Mouse (Mus musculus) neural tube, embryonic 12.5 days (tissue): Measurements from ENCODE around the gene Atl3. TPM values are rescaled to one million over a fixed set of nuclear protein-coding genes. Genes with fewer than 3 reads are reported as not detected.
A peak's percentile ranks its signal among the peaks of the same experiment; 100 is the strongest.

Source experiments
- ATAC-seq: fragments of 200-750 bp; cut with Nextera tagmentation; 2 replicates; pipeline ENCODE4 v1.8.0; 2017; ENCODE audit warnings: low read depth, mild to moderate bottlenecking, moderate TSS enrichment, moderate library complexity; ENCODE audit not compliant: low FRiP score
- H3K27ac ChIP-seq: fragments of 300-500 bp; sonication (generic); 2 replicates; pipeline ENCODE4 v1.5.1; 2016
- H3K27me3 ChIP-seq: fragments of 300-500 bp; sonication (generic); replicated peaks from 2 replicates; pipeline ENCODE4 v1.6.1; 2016; ENCODE audit warnings: mild to moderate bottlenecking
- H3K36me3 ChIP-seq: fragments of 300-500 bp; sonication (generic); 2 replicates; pipeline ENCODE4 v1.6.1; 2016; ENCODE audit warnings: mild to moderate bottlenecking
- H3K4me1 ChIP-seq: fragments of 300-500 bp; sonication (generic); 2 replicates; pipeline ENCODE4 v1.6.1; 2016
- H3K4me2 ChIP-seq: fragments of 300-500 bp; sonication (generic); replicated peaks from 2 replicates; pipeline ENCODE4 v1.6.1; 2016; ENCODE audit warnings: mild to moderate bottlenecking
- H3K4me3 ChIP-seq: fragments of 300-500 bp; sonication (generic); 2 replicates; pipeline ENCODE4 v1.5.1; 2016
- H3K9ac ChIP-seq: fragments of 300-500 bp; sonication (generic); 2 replicates; pipeline ENCODE4 v1.6.1; 2016; ENCODE audit warnings: mild to moderate bottlenecking
- H3K9me3 ChIP-seq: fragments of 300-500 bp; sonication (generic); 2 replicates; pipeline ENCODE4 v1.6.1; 2016; ENCODE audit warnings: mild to moderate bottlenecking
- WGBS: fragments of 180-500 bp; shearing (Covaris S2); methylation state at CpG from one replicate; pipeline ENCODE4 v1.1.7; 2016; 5-methylcytosine and 5-hydroxymethylcytosine counted together
- polyA plus RNA-seq: library from polyadenylated mRNA; unstranded; fragments of >200 nt; fragmentation: Nextera tagmentation; extraction: Ambion mirVana; gene quantifications from 2 replicates; pipeline ENCODE4 v1.2.1, GENCODE M21; 2016

Gene Atl3
- 7.3 and 8.3 TPM in 2 replicates for polyA plus RNA-seq

- H3K9ac ChIP-seq: peak within 1 kb of the TSS; percentile 68
- no peaks in the 10 kb centered on the region for H3K27me3 ChIP-seq
- no peak for ATAC-seq
- no peaks in the 10 kb centered on the region for H3K9me3 ChIP-seq
- peak within 1 kb of the TSS; percentile 92 for H3K27ac ChIP-seq
- H3K4me1 ChIP-seq: peaks cover 4% of the 10 kb centered on the region
- 33% methylated on average over 31 of the region's 31 CpGs for WGBS
- peak within 1 kb of the TSS; percentile 77 for H3K4me2 ChIP-seq
- no peaks in the 10 kb centered on the region for H3K36me3 ChIP-seq
- H3K4me3 ChIP-seq: peak within 1 kb of the TSS; percentile 67
These were observed at the start of gene Atl3 for GRCm38 (mm10) chr19:7493352-7494186. Gene Atl3 (plus strand): TSS chr19:7494040.

DNA sequence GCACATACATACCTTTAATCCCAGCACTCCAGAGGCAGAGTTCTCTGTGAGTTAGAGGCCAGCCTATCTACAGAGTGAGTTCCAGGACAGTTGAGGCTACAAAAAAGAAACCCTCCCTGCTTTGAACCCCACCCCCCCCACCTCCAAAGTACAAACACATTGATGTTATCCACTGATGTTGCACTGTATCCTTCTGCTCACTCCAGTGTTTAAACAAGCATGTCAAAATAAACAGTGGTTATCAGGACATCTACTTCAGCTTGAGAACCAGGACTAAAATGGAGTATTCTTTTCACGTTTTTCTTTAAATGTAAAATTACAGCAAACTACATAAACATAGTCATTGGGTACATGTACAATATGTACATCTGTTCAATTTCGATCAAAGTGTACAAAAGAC is 48.7 kb upstream of the Atl3 start:
- peaks cover 3% of the 10 kb centered on the region; the same call in 1 of the 2 replicates for H3K4me1 ChIP-seq
- H3K27me3 ChIP-seq: no peaks in the 10 kb centered on the region
- H3K36me3 ChIP-seq: peaks cover 13% of the 10 kb centered on the region; the same call in 1 of the 2 replicates
- H3K9ac ChIP-seq: no peak overlapping the region
- ATAC-seq: no peak
- H3K4me2 ChIP-seq: no peak overlapping the region
- WGBS: 97% methylated on average over 2 of the region's 2 CpGs
- no peak overlapping the region for H3K4me3 ChIP-seq
- H3K9me3 ChIP-seq: no peaks in the 10 kb centered on the region
- no peak overlapping the region for H3K27ac ChIP-seq

DNA sequence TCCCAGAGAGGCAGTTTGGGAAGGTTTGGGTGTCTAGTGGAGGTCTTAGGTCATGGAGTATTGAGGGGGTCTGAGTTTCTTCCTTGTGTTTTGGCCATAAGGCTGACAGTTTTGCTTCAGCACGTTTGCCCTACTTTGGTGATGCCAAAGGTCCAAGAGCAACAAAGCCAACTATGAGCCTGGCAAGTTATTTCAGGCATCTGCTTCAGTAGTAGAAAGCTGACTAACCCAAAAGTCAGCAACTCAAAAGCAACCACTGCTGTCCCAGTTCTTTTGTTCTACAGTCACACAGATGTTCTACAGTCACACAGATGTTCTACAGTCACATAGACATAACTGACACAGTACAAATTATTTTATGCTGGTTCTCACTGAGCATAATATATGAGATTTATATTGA is 48.2 kb upstream of the Atl3 start:
- H3K9ac ChIP-seq: no peak overlapping the region
- 75% methylated on average over 1 of the region's 1 CpGs for WGBS
- H3K4me1 ChIP-seq: peaks cover 3% of the 10 kb centered on the region; the same call in 1 of the 2 replicates
- no peak for ATAC-seq
- no peak overlapping the region for H3K4me3 ChIP-seq
- no peak overlapping the region for H3K4me2 ChIP-seq
- H3K9me3 ChIP-seq: no peaks in the 10 kb centered on the region
- no peak overlapping the region for H3K27ac ChIP-seq
- peaks cover 13% of the 10 kb centered on the region; the same call in 1 of the 2 replicates for H3K36me3 ChIP-seq
- H3K27me3 ChIP-seq: no peaks in the 10 kb centered on the region

DNA sequence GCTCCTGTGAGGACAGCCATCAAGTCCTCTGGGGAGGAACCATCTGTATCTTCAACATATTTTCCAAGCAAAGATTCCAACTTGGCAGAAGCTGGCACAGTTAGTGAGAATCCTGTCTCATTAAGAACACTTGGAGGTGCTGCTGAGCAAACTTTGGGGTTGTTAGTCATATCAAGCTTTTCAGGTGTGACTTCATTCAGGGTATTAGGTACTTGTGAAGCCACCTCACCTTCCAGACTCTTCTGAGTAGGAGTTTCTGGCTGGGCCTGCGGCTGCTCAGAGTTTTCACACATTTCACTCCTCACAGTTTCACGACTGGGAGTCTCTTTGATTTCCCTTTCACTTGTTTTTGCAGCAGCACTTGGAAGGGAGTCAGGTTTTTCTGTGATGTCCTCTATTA is 37.0 kb upstream of the Atl3 start:
- Histone ChIP-seq H3K4me2 (no peak overlapping the region), H3K4me1 (no peaks in the 10 kb centered on the region; the same call in 1 of the 2 replicates), H3K36me3 (peaks cover 11% of the 10 kb centered on the region), H3K27ac (no peak overlapping the region), H3K9ac (no peak overlapping the region), H3K4me3 (no peak overlapping the region), H3K9me3 (no peaks in the 10 kb centered on the region), H3K27me3 (no peaks in the 10 kb centered on the region)
- 77% methylated on average over 2 of the region's 2 CpGs for WGBS
- no peak for ATAC-seq

DNA sequence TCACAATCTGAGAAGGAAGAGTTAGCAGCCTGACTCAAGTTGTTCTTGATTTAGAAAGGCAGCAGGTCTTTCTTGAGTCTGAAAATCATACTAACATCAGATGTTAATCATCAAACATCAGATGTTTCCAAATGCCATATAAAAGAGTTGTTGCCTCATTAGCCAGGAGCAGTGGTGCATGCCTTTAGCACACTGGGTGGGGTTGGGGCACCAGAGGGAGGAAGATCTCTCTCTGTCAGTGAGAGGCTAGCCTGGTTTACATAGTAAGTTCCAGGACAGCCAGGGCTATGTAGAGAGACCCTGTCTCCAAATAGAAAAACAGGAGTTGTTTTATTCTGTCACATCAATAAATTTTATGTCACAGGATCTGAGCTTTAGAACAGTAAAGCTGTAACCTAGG is 34.9 kb upstream of the Atl3 start:
- no peaks in the 10 kb centered on the region for H3K27me3 ChIP-seq
- no peak overlapping the region for H3K27ac ChIP-seq
- H3K9me3 ChIP-seq: no peaks in the 10 kb centered on the region
- no peak for ATAC-seq
- H3K9ac ChIP-seq: no peak overlapping the region
- H3K36me3 ChIP-seq: peaks cover 11% of the 10 kb centered on the region
- H3K4me1 ChIP-seq: no peaks in the 10 kb centered on the region; the same call in 1 of the 2 replicates
- no peak overlapping the region for H3K4me3 ChIP-seq
- H3K4me2 ChIP-seq: no peak overlapping the region

DNA sequence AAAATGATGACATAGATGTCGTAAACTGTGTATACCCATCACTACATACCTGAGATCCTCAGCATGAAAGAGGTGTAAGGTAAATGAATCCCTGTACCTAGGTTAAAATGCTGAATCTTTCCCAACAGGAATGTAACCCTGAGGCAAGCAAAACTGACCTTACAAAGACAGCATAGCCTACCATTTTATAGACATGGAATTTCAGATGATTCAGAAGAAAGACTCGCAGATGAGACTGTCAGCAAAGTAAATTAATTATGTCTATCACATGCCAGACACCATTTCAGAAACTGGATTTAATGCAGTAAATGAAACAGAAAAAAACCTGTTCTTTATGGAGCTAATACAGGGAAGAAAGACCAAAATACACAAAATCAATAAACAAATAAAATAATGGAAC is 34.5 kb upstream of the Atl3 start:
- H3K36me3 ChIP-seq: peaks cover 11% of the 10 kb centered on the region
- no peak overlapping the region for H3K4me3 ChIP-seq
- H3K9me3 ChIP-seq: no peaks in the 10 kb centered on the region
- H3K9ac ChIP-seq: no peak overlapping the region
- H3K27ac ChIP-seq: no peak overlapping the region
- no peak for ATAC-seq
- no peaks in the 10 kb centered on the region for H3K27me3 ChIP-seq
- WGBS: 91% methylated on average over 2 of the region's 2 CpGs
- no peaks in the 10 kb centered on the region; the same call in 1 of the 2 replicates for H3K4me1 ChIP-seq
- H3K4me2 ChIP-seq: no peak overlapping the region

GRCm38 (mm10) chr19:7467915-7468314 is 25.9 kb upstream of the Atl3 start:
- Histone ChIP-seq H3K4me3 (no peak overlapping the region), H3K36me3 (peaks cover 7% of the 10 kb centered on the region; the same call in 1 of the 2 replicates), H3K27me3 (no peaks in the 10 kb centered on the region), H3K27ac (no peak overlapping the region), H3K4me1 (no peaks in the 10 kb centered on the region), H3K4me2 (no peak overlapping the region), H3K9me3 (no peaks in the 10 kb centered on the region), H3K9ac (no peak overlapping the region)
- no peak for ATAC-seq

GRCm38 (mm10) chr19:7470643-7471042 is 23.2 kb upstream of the Atl3 start:
- no peaks in the 10 kb centered on the region for H3K4me1 ChIP-seq
- H3K27me3 ChIP-seq: no peaks in the 10 kb centered on the region
- H3K27ac ChIP-seq: no peak overlapping the region
- no peaks in the 10 kb centered on the region for H3K9me3 ChIP-seq
- no peak overlapping the region for H3K9ac ChIP-seq
- H3K36me3 ChIP-seq: peaks cover 13% of the 10 kb centered on the region; the same call in 1 of the 2 replicates
- H3K4me3 ChIP-seq: no peak overlapping the region
- ATAC-seq: no peak
- WGBS: 97% methylated on average over 2 of the region's 2 CpGs
- no peak overlapping the region for H3K4me2 ChIP-seq

DNA sequence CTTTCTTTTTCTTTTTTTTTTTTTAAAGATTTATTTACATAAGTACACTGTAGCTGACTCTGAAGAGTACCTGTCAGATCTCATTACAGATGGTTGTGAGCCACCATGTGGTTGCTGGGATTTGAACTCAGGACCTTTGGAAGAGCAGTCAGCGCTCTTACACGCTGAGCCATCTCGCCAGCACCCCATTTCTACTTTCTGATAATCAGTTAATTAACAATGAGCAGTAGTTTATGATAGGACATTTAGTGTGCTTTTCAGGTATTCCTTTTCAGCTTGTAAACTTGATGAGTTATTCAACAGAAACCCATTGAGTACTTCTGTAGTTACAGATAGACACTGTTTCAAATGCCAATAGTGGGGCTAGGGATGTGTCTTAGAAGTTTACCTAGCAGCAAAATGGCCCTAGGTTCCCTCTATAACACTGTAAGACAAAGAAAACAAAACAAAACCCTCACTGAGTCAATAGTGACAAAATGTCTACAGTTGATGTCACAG is 14.0 kb upstream of the Atl3 start:
- Histone ChIP-seq H3K4me2 (peak overlapping the region; percentile 69; the same call in 1 of the 2 replicates), H3K27ac (no peak overlapping the region), H3K9me3 (no peaks in the 10 kb centered on the region), H3K9ac (no peak overlapping the region), H3K36me3 (peaks cover 8% of the 10 kb centered on the region), H3K27me3 (no peaks in the 10 kb centered on the region), H3K4me3 (no peak overlapping the region), H3K4me1 (peaks cover 17% of the 10 kb centered on the region)
- 96% methylated on average over 3 of the region's 3 CpGs for WGBS
- ATAC-seq: no peak

DNA sequence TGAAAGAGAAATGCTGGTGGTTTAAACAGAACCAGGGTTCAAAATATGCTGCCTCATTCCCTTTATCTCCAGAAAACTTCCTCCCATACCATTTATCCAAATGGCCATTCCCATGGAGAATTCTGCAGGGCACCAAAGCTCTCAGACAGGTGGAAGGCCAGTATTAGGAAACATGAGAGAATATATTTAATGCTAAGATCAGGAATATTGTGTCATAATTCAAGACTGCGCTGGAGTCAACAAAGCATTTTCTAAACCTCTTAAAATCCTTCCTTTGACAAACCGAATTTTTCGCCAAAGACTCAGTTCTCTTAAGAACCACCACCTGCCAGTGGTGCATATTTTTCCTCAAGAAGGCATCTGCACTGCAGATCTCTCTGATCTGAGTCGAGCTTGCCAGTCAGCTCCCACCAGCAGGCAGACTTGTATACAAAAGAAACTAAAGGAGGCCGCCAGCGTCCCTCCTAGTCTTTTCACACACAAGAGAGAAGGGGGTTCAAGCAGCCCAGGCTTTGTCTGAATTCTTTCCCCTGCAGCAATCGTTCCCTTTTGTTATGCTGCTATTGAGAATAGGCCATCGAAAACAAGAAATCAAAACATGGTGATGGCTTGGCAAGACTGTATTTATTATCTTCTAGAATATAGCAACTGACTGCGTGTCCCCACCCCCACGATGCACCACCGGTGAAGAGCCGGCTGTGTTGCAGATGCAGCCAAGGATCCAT is 12.1 kb upstream of the Atl3 start:
- no peaks in the 10 kb centered on the region for H3K9me3 ChIP-seq
- peak overlapping the region; percentile 97 for H3K9ac ChIP-seq
- ATAC-seq: peak; percentile 38; the same call in 1 of the 2 replicates
- H3K4me3 ChIP-seq: peak overlapping the region; percentile 99
- peak overlapping the region; percentile 63; the same call in 1 of the 2 replicates for H3K27ac ChIP-seq
- H3K4me2 ChIP-seq: peak overlapping the region; percentile 69
- H3K36me3 ChIP-seq: peaks cover 8% of the 10 kb centered on the region
- H3K4me1 ChIP-seq: peaks cover 17% of the 10 kb centered on the region
- 2% methylated on average over 12 of the region's 12 CpGs for WGBS
- no peaks in the 10 kb centered on the region for H3K27me3 ChIP-seq

DNA sequence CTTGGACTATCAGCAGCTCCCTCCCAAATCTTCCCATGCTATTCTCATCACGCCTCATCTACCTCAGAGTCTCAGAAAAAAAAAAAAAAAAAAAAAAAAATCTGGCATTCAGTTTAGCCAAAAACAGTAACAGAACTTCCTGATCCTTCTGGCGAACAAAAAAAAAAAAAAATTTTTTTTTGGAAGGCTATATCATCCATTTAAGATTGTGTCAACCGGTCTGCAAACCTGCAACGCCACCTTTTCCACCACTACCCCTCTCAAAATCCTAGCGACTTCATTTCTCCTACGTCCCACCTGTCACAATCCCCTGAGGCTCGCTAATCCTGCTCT is 11.6 kb upstream of the Atl3 start:
- no peaks in the 10 kb centered on the region for H3K9me3 ChIP-seq
- ATAC-seq: no peak
- H3K36me3 ChIP-seq: 0 out of 2 replicates have a peak, but pooled peaks cover 3% of the 10 kb centered on the region
- H3K27me3 ChIP-seq: no peaks in the 10 kb centered on the region
- peak overlapping the region; percentile 97 for H3K9ac ChIP-seq
- H3K4me2 ChIP-seq: peak overlapping the region; percentile 69
- peak overlapping the region; percentile 99 for H3K27ac ChIP-seq
- WGBS: 0% methylated on average over 7 of the region's 7 CpGs
- H3K4me3 ChIP-seq: peak overlapping the region; percentile 99
- peaks cover 17% of the 10 kb centered on the region for H3K4me1 ChIP-seq
